Mouse (Mus musculus): Measurements from ENCODE around the gene Paxip1.

GRCm38 (mm10) chr5:27821161-27821560 is 29.7 kb upstream of the Paxip1 start:
- TF ChIP-seq POLR2A (IDR thresholded peaks at IDR 0.05; ENCODE audit: control insufficient read depth, low read depth, low read length) (no peak), CTCF (IDR thresholded peaks at IDR 0.05; ENCODE audit: control insufficient read depth, insufficient read depth, insufficient replicate concordance, low read depth, low read length) (no peak)
